Mouse (Mus musculus): ENCODE results near the gene Tmem108.

The Tmem108 gene

GRCm38 (mm10) chr9:103486262-103486661, 275.4 kb downstream of the Tmem108 start:
- no peak for DNase-seq

DNA sequence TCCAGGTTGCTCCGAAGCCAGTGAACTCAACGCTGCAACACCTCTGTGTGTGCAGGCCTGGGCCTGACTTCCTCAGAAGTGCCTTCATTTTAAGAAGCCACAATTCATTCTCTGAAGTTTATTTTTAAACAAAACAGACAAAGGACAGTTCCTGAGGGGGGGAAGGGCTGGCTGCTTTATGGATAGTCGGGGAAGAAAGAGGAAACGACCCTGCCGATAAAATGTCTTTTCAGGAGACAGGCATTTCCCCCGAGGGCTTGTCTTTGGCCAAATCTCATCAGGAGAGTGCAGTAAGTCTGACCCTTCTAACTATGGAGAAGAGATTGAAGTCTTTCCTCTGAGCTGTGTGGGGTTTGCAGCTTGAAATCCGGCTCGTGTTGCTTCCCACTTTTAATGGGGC, 276.0 kb downstream of the Tmem108 start:
- peak; percentile 74 for DNase-seq

- DNase-seq, result peak; percentile 87
Observed at GRCm38 (mm10) chr9:103480603-103481220, 280.9 kb downstream of the Tmem108 start.

- DNase-seq, result no peak
Observed at GRCm38 (mm10) chr9:103480044-103480576, 281.5 kb downstream of the Tmem108 start, which contains the start of gene Bfsp2. Gene Bfsp2 (minus strand): TSS chr9:103480420.

GRCm38 (mm10) chr9:103475414-103475813, 286.2 kb downstream of the Tmem108 start:
- DNase-seq, result no peak

- DNase-seq, result peak; percentile 68
Observed at GRCm38 (mm10) chr9:103473915-103474688, 287.5 kb downstream of the Tmem108 start.

- no peak for DNase-seq
Observed at GRCm38 (mm10) chr9:103471784-103472183, 289.9 kb downstream of the Tmem108 start.

DNA sequence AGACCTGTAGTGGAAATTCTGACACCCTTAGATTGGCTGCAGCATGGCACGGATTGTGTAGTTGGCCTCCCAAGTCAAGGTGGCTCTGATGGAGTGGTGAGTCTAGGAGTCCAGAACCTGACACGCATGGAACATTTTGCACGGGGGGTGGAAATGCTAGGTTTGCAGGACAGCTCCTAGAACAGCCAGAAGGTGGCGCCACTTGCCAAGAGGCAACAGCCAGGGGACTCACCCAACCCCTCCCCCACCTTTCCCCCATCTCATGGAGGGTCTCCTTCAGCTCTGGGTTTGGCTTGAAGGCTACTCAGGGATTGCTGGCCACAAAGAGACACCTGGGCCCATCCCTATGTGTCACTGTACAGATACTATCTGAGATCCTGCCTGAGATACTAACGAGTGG, 292.1 kb downstream of the Tmem108 start:
- DNase-seq, result peak; percentile 57

- no peak for DNase-seq
Observed at GRCm38 (mm10) chr9:103468911-103469310, 292.7 kb downstream of the Tmem108 start.

GRCm38 (mm10) chr9:103465711-103466220, 295.9 kb downstream of the Tmem108 start:
- DNase-seq, result peak; percentile 32

GRCm38 (mm10) chr9:103465293-103465692, 296.3 kb downstream of the Tmem108 start:
- no peak for DNase-seq

DNA sequence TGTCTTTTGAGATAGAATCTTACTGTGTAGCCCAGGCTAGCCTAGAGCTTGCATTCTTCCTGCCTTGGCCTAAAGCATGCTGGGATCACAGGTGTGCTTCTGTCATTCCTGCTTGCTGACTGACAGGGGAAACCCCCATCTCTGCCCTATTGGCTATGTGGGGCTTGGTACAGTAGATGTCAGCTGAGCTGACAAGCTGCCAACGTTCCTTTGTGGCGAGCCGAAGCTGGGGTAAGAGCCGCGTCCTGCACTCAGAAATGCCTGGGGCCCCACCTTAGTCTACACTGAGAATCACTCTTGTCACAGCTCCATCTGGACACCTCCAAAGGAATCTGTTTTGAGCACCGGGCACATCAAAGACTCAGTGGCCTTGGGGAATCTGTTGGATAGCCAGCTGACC, 297.8 kb downstream of the Tmem108 start:
- DNase-seq, result no peak

DNA sequence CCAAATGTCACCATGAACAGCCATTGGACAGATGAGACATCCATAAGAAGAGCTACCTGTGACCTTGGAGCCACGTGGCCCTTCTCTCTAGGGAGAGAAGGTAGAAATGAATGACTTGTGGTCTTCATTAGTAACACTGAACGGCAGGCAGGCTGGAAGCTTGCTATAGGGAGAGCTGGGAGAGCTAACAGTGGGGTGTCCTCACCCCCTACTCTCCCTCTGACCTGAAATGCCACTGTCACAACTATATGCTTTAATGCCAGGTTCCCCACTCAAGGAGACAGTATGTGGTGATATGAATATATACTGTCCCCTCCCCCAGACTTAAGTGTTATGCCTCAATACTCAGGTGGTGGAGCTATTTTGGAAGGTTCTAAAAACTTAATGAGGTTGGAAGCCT, 301.8 kb downstream of the Tmem108 start:
- DNase-seq, result no peak

- no peak for DNase-seq
Observed at GRCm38 (mm10) chr9:103459307-103459706, 302.3 kb downstream of the Tmem108 start.

GRCm38 (mm10) chr9:103449651-103450050, 312.0 kb downstream of the Tmem108 start:
- DNase-seq, result no peak

DNA sequence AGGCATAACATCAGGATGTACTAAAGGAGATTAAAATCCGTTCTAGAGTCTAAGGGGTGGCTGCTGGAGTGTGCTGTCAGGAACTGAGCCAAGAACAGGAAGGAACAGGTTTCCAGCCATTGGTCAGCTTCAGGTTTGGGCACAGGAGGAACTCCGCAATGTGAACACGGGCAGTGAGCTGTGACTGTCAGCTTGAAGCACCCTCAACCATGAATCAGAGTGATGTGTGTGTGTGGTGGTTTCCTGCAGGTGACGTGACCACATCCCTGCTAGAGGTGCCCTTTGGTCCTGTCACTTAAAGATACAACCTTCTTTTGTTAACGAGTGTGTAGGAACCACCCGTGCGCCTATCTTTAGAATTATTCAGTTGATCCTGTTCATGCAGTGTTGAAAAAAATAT, 312.5 kb downstream of the Tmem108 start:
- DNase-seq, result peak; percentile 16

DNA sequence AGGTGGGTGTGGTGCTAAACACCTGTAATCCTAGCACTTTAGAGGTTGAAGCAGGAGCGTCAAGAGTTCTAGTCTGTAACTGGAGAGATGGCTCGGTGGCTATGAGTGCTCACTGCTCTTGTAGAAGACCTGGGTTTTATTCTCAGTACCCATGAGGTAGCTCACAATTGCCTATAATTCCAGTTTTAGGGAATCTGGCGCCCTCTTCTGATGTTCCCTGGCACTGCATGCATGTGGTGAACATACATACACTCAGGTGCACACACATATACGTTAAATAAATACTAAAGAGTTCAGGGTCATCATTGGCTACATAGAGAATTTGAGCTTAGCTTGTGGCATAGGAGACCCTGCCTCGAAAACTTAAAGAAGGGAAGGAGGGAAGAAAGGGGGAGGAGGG, 317.0 kb downstream of the Tmem108 start:
- no peak for DNase-seq

- DNase-seq, result no peak
Observed at GRCm38 (mm10) chr9:103443824-103444185, 317.8 kb downstream of the Tmem108 start.

- peak; percentile 37 for DNase-seq
Observed at GRCm38 (mm10) chr9:103443121-103443823, 318.4 kb downstream of the Tmem108 start.

DNA sequence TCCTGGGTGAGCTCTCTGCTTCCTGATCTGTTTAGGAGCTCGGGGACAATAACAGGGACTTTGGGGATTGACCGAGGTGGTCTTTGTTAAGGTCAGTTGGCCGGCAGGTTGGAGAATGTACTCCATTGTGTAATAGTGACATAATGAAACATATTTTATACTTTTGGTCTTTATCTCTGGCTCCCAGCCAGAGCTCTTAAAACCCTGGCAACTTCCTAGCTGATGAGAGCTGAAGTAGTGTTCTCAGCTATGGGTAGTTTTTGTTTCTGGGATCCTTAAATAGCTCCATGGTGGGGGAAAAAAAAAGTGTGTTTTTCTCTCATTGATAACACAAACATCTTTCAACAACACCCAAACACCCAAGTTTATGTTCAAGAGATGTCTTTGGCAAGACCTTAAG, 321.0 kb downstream of the Tmem108 start:
- DNase-seq, result peak; percentile 33

GRCm38 (mm10) chr9:103437104-103437503, 324.5 kb downstream of the Tmem108 start:
- peak; percentile 46 for DNase-seq

DNA sequence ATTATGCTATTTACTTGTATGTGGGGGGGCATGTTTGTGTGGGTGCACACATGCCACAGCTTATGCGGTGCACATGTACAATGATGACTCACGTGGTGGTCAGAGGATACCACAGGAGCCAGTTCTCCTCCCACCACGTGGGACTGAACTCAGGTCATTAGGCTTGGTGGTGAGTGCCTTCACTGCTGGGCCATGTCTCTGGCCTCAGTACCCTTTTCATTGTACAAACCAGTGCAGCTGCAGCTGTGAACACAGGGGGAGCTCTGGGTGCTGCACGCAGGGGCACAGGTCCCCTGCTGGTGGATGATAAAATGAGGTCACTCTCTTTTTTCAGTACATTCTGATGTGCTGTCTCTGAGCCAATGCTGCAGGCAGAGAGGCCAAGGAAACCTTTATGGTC, 327.5 kb downstream of the Tmem108 start:
- DNase-seq, result no peak

All from kidney, postnatal 10 days (tissue).